Mouse (Mus musculus) G1E (cell line): ENCODE data around the gene Deup1.

Source experiments
- CTCF ChIP-seq: IDR thresholded peaks from 2 replicates; pipeline ENCODE4 v1.5.1; 2012; ENCODE audit warnings: low read depth, low read length, inconsistent platforms, mixed read lengths
- GATA1 ChIP-seq: IDR thresholded peaks from 2 replicates; pipeline ENCODE4 v1.6.1; 2012; ENCODE audit warnings: borderline replicate concordance, low read length, inconsistent platforms, mixed read lengths
- TAL1 ChIP-seq: conservative IDR thresholded peaks from 2 replicates; pipeline ENCODE4 v1.6.1; 2012; ENCODE audit warnings: low read depth, low read length, inconsistent platforms, mixed read lengths

GRCm38 (mm10) chr9:15670002-15670527 lies 42.3 kb upstream of the Deup1 start:
- TF ChIP-seq CTCF = no peak
- no peak for TF ChIP-seq TAL1
- TF ChIP-seq GATA1 = no peak
